Mouse (Mus musculus) brain, embryonic 14.5 days (tissue): ENCODE measurements at regions not wholly inside any gene's neighbourhood (a gene's known extent, or its start where the extent isn't known, plus 50 kb on each side); places are given as distances from the start of the nearest gene placed in this dataset.

Experiments
- CTCF ChIP-seq: fragments of 200-500 bp; IDR thresholded peaks from 2 replicates; pipeline ENCODE4 v1.5.1; 2012; ENCODE audit warnings: inconsistent platforms, mild to moderate bottlenecking, moderate library complexity, borderline replicate concordance; ENCODE audit not compliant: insufficient read depth, insufficient read length; ENCODE audit errors: extremely low read depth
- POLR2A ChIP-seq: fragments of 200-500 bp; IDR thresholded peaks from 2 replicates; pipeline ENCODE4 v1.6.1; 2012; ENCODE audit warnings: mild to moderate bottlenecking, inconsistent platforms, borderline replicate concordance; ENCODE audit not compliant: poor library complexity, insufficient read depth, insufficient read length, severe bottlenecking; ENCODE audit errors: extremely low read depth

DNA sequence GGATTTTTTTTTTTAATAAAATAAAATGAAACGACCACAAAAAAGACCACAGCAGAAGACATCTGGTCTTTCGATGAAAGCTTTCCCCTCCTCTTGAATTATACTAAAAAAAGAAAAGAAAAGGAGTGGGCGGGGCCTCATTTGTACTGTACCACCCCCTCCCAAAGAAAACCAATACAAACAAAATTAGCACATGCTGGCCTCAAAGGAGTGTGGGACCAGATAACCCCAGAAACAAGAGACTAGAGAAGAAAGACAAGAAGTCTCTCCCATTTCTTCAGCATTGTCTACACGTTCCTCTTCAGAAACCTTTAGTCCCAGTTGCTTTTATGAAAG is 174.5 kb upstream of the Lpp start:
- TF ChIP-seq POLR2A (no peak), CTCF (no peak)
